Mouse (Mus musculus) G1E (cell line): ENCODE measurements around the gene Atxn7l1.

Source experiments
- CTCF ChIP-seq: IDR thresholded peaks from 2 replicates; pipeline ENCODE4 v1.5.1; 2012; ENCODE audit warnings: low read depth, low read length, inconsistent platforms, mixed read lengths
- GATA1 ChIP-seq: IDR thresholded peaks from 2 replicates; pipeline ENCODE4 v1.6.1; 2012; ENCODE audit warnings: borderline replicate concordance, low read length, inconsistent platforms, mixed read lengths
- POLR2AphosphoS5 ChIP-seq: IDR thresholded peaks from 2 replicates; pipeline ENCODE4 v1.6.1; 2012; ENCODE audit warnings: low read depth, low read length, inconsistent platforms; ENCODE audit not compliant: insufficient replicate concordance
- TAL1 ChIP-seq: conservative IDR thresholded peaks from 2 replicates; pipeline ENCODE4 v1.6.1; 2012; ENCODE audit warnings: low read depth, low read length, inconsistent platforms, mixed read lengths

DNA sequence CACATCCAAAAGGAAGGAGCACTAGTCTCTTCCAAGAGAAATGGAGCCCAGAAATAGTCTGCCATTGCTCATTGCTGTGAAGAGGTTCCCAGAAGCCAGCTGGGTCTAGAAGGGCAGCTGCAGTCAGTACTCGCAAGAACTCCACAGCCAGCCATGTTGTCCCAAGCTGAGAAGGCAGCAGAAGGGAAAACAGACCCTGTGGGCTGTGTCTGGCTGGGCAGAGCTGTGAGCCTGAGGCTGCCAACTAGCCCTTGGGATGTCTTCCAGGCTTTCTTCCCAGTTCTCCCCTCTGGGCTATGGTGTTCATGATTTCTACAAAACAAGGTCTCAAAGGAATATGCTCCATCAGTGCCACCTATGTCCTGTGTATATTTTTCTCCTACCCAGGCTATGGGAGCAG is 128.5 kb downstream of the Atxn7l1 start:
- TF ChIP-seq GATA1 (no peak), CTCF (no peak), TAL1 (no peak), POLR2AphosphoS5 (no peak)
